Mouse (Mus musculus) limb, embryonic 12.5 days (tissue): ENCODE measurements around the gene Pou2f1. TPM values are rescaled to one million over a fixed set of nuclear protein-coding genes. Genes with fewer than 3 reads are reported as not detected.

Source experiments
- ATAC-seq: fragments of 200-750 bp; cut with Nextera tagmentation; 2 replicates; pipeline ENCODE4 v1.8.0; 2017; ENCODE audit warnings: low read depth, moderate TSS enrichment; ENCODE audit not compliant: insufficient number of reproducible peaks, insufficient read depth, low FRiP score, low TSS enrichment
- H3K27ac ChIP-seq: fragments of 300-500 bp; sonication (generic); 2 replicates; pipeline ENCODE4 v1.5.1; 2016; ENCODE audit warnings: mild to moderate bottlenecking, moderate library complexity
- H3K27me3 ChIP-seq: fragments of 300-500 bp; sonication (generic); 2 replicates; pipeline ENCODE4 v1.6.1; 2016; ENCODE audit warnings: mild to moderate bottlenecking, moderate library complexity
- H3K36me3 ChIP-seq: fragments of 300-500 bp; sonication (generic); 2 replicates; pipeline ENCODE4 v1.6.1; 2016; ENCODE audit warnings: mild to moderate bottlenecking, moderate library complexity
- H3K4me1 ChIP-seq: fragments of 300-500 bp; sonication (generic); replicated peaks from 2 replicates; pipeline ENCODE4 v1.6.1; 2016
- H3K4me2 ChIP-seq: fragments of 300-500 bp; sonication (generic); 2 replicates; pipeline ENCODE4 v1.6.1; 2016; ENCODE audit warnings: mild to moderate bottlenecking, moderate library complexity
- H3K4me3 ChIP-seq: fragments of 300-500 bp; sonication (generic); replicated peaks from 2 replicates; pipeline ENCODE4 v1.5.1; 2016; ENCODE audit warnings: mild to moderate bottlenecking
- H3K9ac ChIP-seq: fragments of 300-500 bp; sonication (generic); replicated peaks from 2 replicates; pipeline ENCODE4 v1.6.1; 2016; ENCODE audit warnings: mild to moderate bottlenecking, moderate library complexity
- H3K9me3 ChIP-seq: fragments of 300-500 bp; sonication (generic); 2 replicates; pipeline ENCODE4 v1.6.1; 2016; ENCODE audit warnings: mild to moderate bottlenecking, moderate library complexity
- WGBS: fragments of 180-500 bp; shearing (Covaris S2); methylation state at CpG from one replicate; pipeline ENCODE4 v1.1.7; 2016; 5-methylcytosine and 5-hydroxymethylcytosine counted together
- polyA plus RNA-seq: library from polyadenylated mRNA; unstranded; fragments of >200 nt; fragmentation: Nextera tagmentation; extraction: Ambion mirVana; gene quantifications from 2 replicates; pipeline ENCODE4 v1.2.1, GENCODE M21; 2016

The Pou2f1 gene
- polyA plus RNA-seq, 1 experiment from 2014 or later = 18.5 TPM

GRCm38 (mm10) chr1:165934648-165935465 is 67.6 kb downstream of the Pou2f1 start:
- H3K36me3 ChIP-seq = no peaks in the 10 kb centered on the region
- H3K9ac ChIP-seq = no peak overlapping the region
- no peak overlapping the region for H3K27ac ChIP-seq
- WGBS = 74% methylated on average over 7 of the region's 7 CpGs
- H3K9me3 ChIP-seq = no peaks in the 10 kb centered on the region
- H3K4me3 ChIP-seq = no peak overlapping the region
- H3K4me1 ChIP-seq = 0 out of 2 replicates have a peak, but pooled peaks cover 3% of the 10 kb centered on the region
- no peak overlapping the region for H3K4me2 ChIP-seq
- H3K27me3 ChIP-seq = no peaks in the 10 kb centered on the region
- no peak for ATAC-seq

- Histone ChIP-seq H3K9ac (no peak overlapping the region), H3K4me1 (0 out of 2 replicates have a peak, but pooled peaks cover 3% of the 10 kb centered on the region), H3K4me2 (no peak overlapping the region), H3K36me3 (no peaks in the 10 kb centered on the region), H3K4me3 (no peak overlapping the region), H3K9me3 (no peaks in the 10 kb centered on the region), H3K27me3 (no peaks in the 10 kb centered on the region), H3K27ac (no peak overlapping the region)
- no peak for ATAC-seq
- 88% methylated on average over 5 of the region's 5 CpGs for WGBS
Observed at GRCm38 (mm10) chr1:165933915-165934647, 68.4 kb downstream of the Pou2f1 start.

GRCm38 (mm10) chr1:165932842-165933241 is 69.6 kb downstream of the Pou2f1 start:
- Histone ChIP-seq H3K9ac (no peak overlapping the region), H3K36me3 (no peaks in the 10 kb centered on the region), H3K4me2 (no peak overlapping the region), H3K4me3 (no peak overlapping the region), H3K4me1 (0 out of 2 replicates have a peak, but pooled peaks cover 3% of the 10 kb centered on the region), H3K27ac (no peak overlapping the region), H3K9me3 (no peaks in the 10 kb centered on the region), H3K27me3 (no peaks in the 10 kb centered on the region)
- no peak for ATAC-seq
- WGBS = 93% methylated on average over 2 of the region's 2 CpGs

- Histone ChIP-seq H3K9ac (no peak overlapping the region), H3K36me3 (no peaks in the 10 kb centered on the region), H3K4me3 (no peak overlapping the region), H3K4me2 (no peak overlapping the region), H3K27ac (no peak overlapping the region), H3K9me3 (no peaks in the 10 kb centered on the region), H3K27me3 (no peaks in the 10 kb centered on the region), H3K4me1 (0 out of 2 replicates have a peak, but pooled peaks cover 3% of the 10 kb centered on the region)
- 89% methylated on average over 3 of the region's 3 CpGs for WGBS
- no peak for ATAC-seq
Observed at GRCm38 (mm10) chr1:165930510-165930909, 72.0 kb downstream of the Pou2f1 start.

GRCm38 (mm10) chr1:165927507-165928279 is 74.8 kb downstream of the Pou2f1 start:
- Histone ChIP-seq H3K4me2 (no peak overlapping the region), H3K4me3 (no peak overlapping the region), H3K36me3 (no peaks in the 10 kb centered on the region), H3K9ac (no peak overlapping the region), H3K9me3 (no peaks in the 10 kb centered on the region), H3K4me1 (no peaks in the 10 kb centered on the region), H3K27me3 (no peaks in the 10 kb centered on the region), H3K27ac (no peak overlapping the region)
- no peak for ATAC-seq
- 92% methylated on average over 7 of the region's 7 CpGs for WGBS

GRCm38 (mm10) chr1:165925207-165925606 is 77.3 kb downstream of the Pou2f1 start:
- Histone ChIP-seq H3K9me3 (no peaks in the 10 kb centered on the region), H3K4me2 (no peak overlapping the region), H3K4me1 (no peaks in the 10 kb centered on the region), H3K27me3 (no peaks in the 10 kb centered on the region), H3K4me3 (no peak overlapping the region), H3K9ac (no peak overlapping the region), H3K27ac (no peak overlapping the region), H3K36me3 (no peaks in the 10 kb centered on the region)
- ATAC-seq = no peak
- 93% methylated on average over 2 of the region's 2 CpGs for WGBS

- Histone ChIP-seq H3K9me3 (no peaks in the 10 kb centered on the region), H3K9ac (no peak overlapping the region), H3K4me3 (no peak overlapping the region), H3K27ac (no peak overlapping the region), H3K27me3 (no peaks in the 10 kb centered on the region), H3K4me2 (no peak overlapping the region), H3K4me1 (no peaks in the 10 kb centered on the region), H3K36me3 (no peaks in the 10 kb centered on the region)
- WGBS = 72% methylated on average over 1 of the region's 1 CpGs
- no peak for ATAC-seq
Observed at GRCm38 (mm10) chr1:165922488-165922887, 80.0 kb downstream of the Pou2f1 start.

GRCm38 (mm10) chr1:165921026-165921425 is 81.5 kb downstream of the Pou2f1 start:
- Histone ChIP-seq H3K4me3 (no peak overlapping the region), H3K4me2 (no peak overlapping the region), H3K4me1 (no peaks in the 10 kb centered on the region), H3K27ac (no peak overlapping the region), H3K36me3 (peaks cover 12% of the 10 kb centered on the region), H3K9me3 (no peaks in the 10 kb centered on the region), H3K9ac (no peak overlapping the region), H3K27me3 (no peaks in the 10 kb centered on the region)
- ATAC-seq = no peak
- 65% methylated on average over 3 of the region's 3 CpGs for WGBS

GRCm38 (mm10) chr1:165914416-165914801 is 88.1 kb downstream of the Pou2f1 start:
- Histone ChIP-seq H3K4me3 (no peak overlapping the region), H3K9me3 (no peaks in the 10 kb centered on the region), H3K27ac (no peak overlapping the region), H3K4me1 (no peaks in the 10 kb centered on the region), H3K9ac (no peak overlapping the region), H3K36me3 (peaks cover 32% of the 10 kb centered on the region), H3K27me3 (no peaks in the 10 kb centered on the region), H3K4me2 (no peak overlapping the region)
- no peak for ATAC-seq
- 71% methylated on average over 2 of the region's 2 CpGs for WGBS

- Histone ChIP-seq H3K4me1 (no peaks in the 10 kb centered on the region), H3K4me3 (no peak overlapping the region), H3K36me3 (peaks cover 36% of the 10 kb centered on the region), H3K9ac (no peak overlapping the region), H3K27me3 (no peaks in the 10 kb centered on the region), H3K4me2 (no peak overlapping the region), H3K9me3 (no peaks in the 10 kb centered on the region), H3K27ac (no peak overlapping the region)
- WGBS = 80% methylated on average over 2 of the region's 2 CpGs
- ATAC-seq = no peak
Observed at GRCm38 (mm10) chr1:165913720-165914415, 88.6 kb downstream of the Pou2f1 start.
